ENCODE assay signal across 9 mouse cellular contexts in the genomic region with DNA sequence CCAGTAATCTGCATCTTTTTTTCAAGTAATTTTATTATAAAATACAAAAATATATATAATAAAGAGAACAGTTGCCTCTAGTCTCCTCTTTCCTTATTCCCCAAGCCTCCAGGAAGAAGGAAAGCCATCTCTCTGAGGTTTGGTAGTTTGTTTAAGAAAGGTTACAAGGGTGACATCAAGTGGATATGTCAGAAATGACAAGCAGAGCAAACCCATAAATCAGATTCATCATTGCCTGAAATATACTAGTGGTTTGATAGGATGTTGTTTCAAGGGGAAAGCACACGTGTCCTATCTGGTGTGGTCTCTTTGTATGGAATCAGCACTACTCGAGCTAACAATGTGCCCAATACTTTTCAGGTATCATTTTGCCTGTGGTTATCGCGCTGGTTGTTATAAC.
A peak's percentile ranks its signal among the peaks of the same experiment; 100 is the strongest.
DNase-seq lines count a peak whose midpoint lies in the region; ATAC-seq and TF ChIP-seq lines count a peak whose summit lies in the region.
"Had no signal": no experiment of that assay in that cellular context is flagged by ENCODE, and none has a peak within 500 bp of the region (broad histone marks: within the 10 kb centered on the region; RNA-seq: fewer than 3 reads in every experiment).

No protein-coding gene starts in this region.

- CTCF ChIA-PET in Patski (lab: Charles Lee): interaction anchor here (0.6 to 6.4 kb wide), 6 partner anchors 134 to 1534 kb away, joined by 3 to 34 read pairs (median 4); no protein-coding TSS in a partner anchor

- 72% methylated on average over 4 of the region's 4 CpGs for WGBS in hindbrain, embryonic 11.5 days
- 68% methylated on average over 4 of the region's 4 CpGs for WGBS in hindbrain, embryonic 10.5 days
- 63% methylated on average over 4 of the region's 4 CpGs for WGBS in forebrain, postnatal 0 days

- H3K4me3 ChIP-seq in hindbrain, embryonic 11.5 days (ENCODE audit: low read depth, low read length): no peak overlapping the region
- no peak overlapping the region for H3K4me3 ChIP-seq in hindbrain, embryonic 10.5 days
- no peak overlapping the region for H3K4me3 ChIP-seq in forebrain, postnatal 0 days (ENCODE audit: low read depth, low read length)

- DNase-seq in hindbrain, embryonic 11.5 days (ENCODE audit: low spot score): peak; percentile 46
- DNase-seq in hindbrain, embryonic 10.5 days (ENCODE audit: low spot score): no peak
- DNase-seq in 3134 (ENCODE audit: extremely low read depth, insufficient read length, low spot score): peak; percentile 3
- DNase-seq in Patski (ENCODE audit: low read depth, low spot score): peak; percentile 28
- peak; percentile 75 for DNase-seq in forebrain, postnatal 0 days
- no peak for DNase-seq in left cerebral cortex, adult 11 months (ENCODE audit: low spot score)
- no peak for DNase-seq in left cerebral cortex, postnatal 36 days (ENCODE audit: low spot score in 2 of 2)
- DNase-seq: gastrocnemius, postnatal 36 days had no signal

- in situ Hi-C loops in Patski (cut with MboI; ENCODE audit: low pct_unique_long_range_greater_than_20kb): loop anchor here (5.0 to 25.0 kb wide), 4 partner anchors 271 to 1531 kb away; no protein-coding TSS in a partner anchor

- TF ChIP-seq CTCF in Patski (IDR thresholded peaks at IDR 0.05): peak; percentile 67
- peak; percentile 82 for TF ChIP-seq CTCF in forebrain, postnatal 0 days (IDR thresholded peaks at IDR 0.05; ENCODE audit: low read depth)

- no peak for ATAC-seq in hindbrain, embryonic 11.5 days (ENCODE audit: low FRiP score)
- ATAC-seq in Patski: no peak
- ATAC-seq in forebrain, postnatal 0 days: no peak; the same call in 1 of the 2 replicates
- no peak for ATAC-seq in inflammation-experienced regulatory T-cells, adult 6 months

- no peaks in the 10 kb centered on the region for H3K27me3 ChIP-seq in hindbrain, embryonic 11.5 days (ENCODE audit: control insufficient read depth, insufficient read depth, low read length)
- no peaks in the 10 kb centered on the region for H3K27me3 ChIP-seq in hindbrain, embryonic 10.5 days (ENCODE audit: insufficient read depth, poor library complexity, severe bottlenecking)
- no peaks in the 10 kb centered on the region for H3K27me3 ChIP-seq in Patski
- no peaks in the 10 kb centered on the region for H3K27me3 ChIP-seq in forebrain, postnatal 0 days (ENCODE audit: insufficient read depth, low read length)

- no peaks in the 10 kb centered on the region for H3K4me1 ChIP-seq in hindbrain, embryonic 11.5 days (replicated peaks; ENCODE audit: control insufficient read depth, insufficient read depth, low read length)
- H3K4me1 ChIP-seq in hindbrain, embryonic 10.5 days (replicated peaks): no peaks in the 10 kb centered on the region
- peaks cover 6% of the 10 kb centered on the region; the same call in 1 of the 2 replicates for H3K4me1 ChIP-seq in forebrain, postnatal 0 days (ENCODE audit: insufficient read depth)

- POLR2A ChIA-PET in Patski (lab: Charles Lee): no interaction called here

- no peaks in the 10 kb centered on the region for H3K36me3 ChIP-seq in hindbrain, embryonic 11.5 days (ENCODE audit: control insufficient read depth, insufficient read depth, low read length)
- no peaks in the 10 kb centered on the region for H3K36me3 ChIP-seq in hindbrain, embryonic 10.5 days
- no peaks in the 10 kb centered on the region for H3K36me3 ChIP-seq in forebrain, postnatal 0 days (ENCODE audit: insufficient read depth)

- H3K4me2 ChIP-seq in hindbrain, embryonic 11.5 days (replicated peaks; ENCODE audit: low read depth, low read length): no peak overlapping the region
- H3K4me2 ChIP-seq in forebrain, postnatal 0 days (ENCODE audit: low read depth): no peak overlapping the region

- H3K9ac ChIP-seq in hindbrain, embryonic 11.5 days (ENCODE audit: low read depth, low read length): no peak overlapping the region
- H3K9ac ChIP-seq in forebrain, postnatal 0 days: no peak overlapping the region

- no peaks in the 10 kb centered on the region for H3K9me3 ChIP-seq in hindbrain, embryonic 11.5 days (ENCODE audit: control insufficient read depth, low read length)
- no peaks in the 10 kb centered on the region for H3K9me3 ChIP-seq in hindbrain, embryonic 10.5 days
- no peaks in the 10 kb centered on the region for H3K9me3 ChIP-seq in forebrain, postnatal 0 days (ENCODE audit: low read length)

- H3K27ac ChIP-seq in hindbrain, embryonic 11.5 days (ENCODE audit: low read depth, low read length): no peak overlapping the region
- H3K27ac ChIP-seq in hindbrain, embryonic 10.5 days: no peak overlapping the region
- H3K27ac ChIP-seq in forebrain, postnatal 0 days (ENCODE audit: low read depth, low read length): no peak overlapping the region

- intact Hi-C loops in left cerebral cortex, postnatal 36 days (cut with DNase I): loop anchor here (5.0 to 10.0 kb wide), 4 partner anchors 334 to 746 kb away; a partner anchor contains a TSS

Comparison
In these comparisons a context has a peak if more than half of its experiments do, and no peak if none do; other contexts are left out.
1. DNase-seq: peak in hindbrain, embryonic 11.5 days (single experiment), 3134 (single experiment), Patski (single experiment) and forebrain, postnatal 0 days (single experiment); none in hindbrain, embryonic 10.5 days (single experiment), left cerebral cortex, adult 11 months (single experiment) and left cerebral cortex, postnatal 36 days (0 of 2).